Mouse (Mus musculus): ENCODE measurements at regions not wholly inside any gene's neighbourhood (a gene's known extent, or its start where the extent isn't known, plus 50 kb on each side); places are given as distances from the start of the nearest gene placed in this dataset.

GRCm38 (mm10) chr3:120123155-120123554 is 338.9 kb upstream of the Ptbp2 start:
- no peak for DNase-seq (ENCODE audit: low spot score in 2 of 2)

GRCm38 (mm10) chr3:120083171-120083932 is 299.1 kb upstream of the Ptbp2 start:
- no peak for DNase-seq (ENCODE audit: low spot score in 2 of 2)

- no peak for DNase-seq (ENCODE audit: low spot score in 2 of 2)
Measured at GRCm38 (mm10) chr3:120073528-120073927, 289.3 kb upstream of the Ptbp2 start.

GRCm38 (mm10) chr3:120065714-120066113 is 281.4 kb upstream of the Ptbp2 start:
- no peak for DNase-seq (ENCODE audit: low spot score in 2 of 2)

- no peak for DNase-seq (ENCODE audit: low spot score in 2 of 2)
Measured at GRCm38 (mm10) chr3:120064854-120065480, 280.7 kb upstream of the Ptbp2 start.

- DNase-seq (ENCODE audit: low spot score in 2 of 2) = no peak
Measured at GRCm38 (mm10) chr3:120062264-120062663, 278.0 kb upstream of the Ptbp2 start.

GRCm38 (mm10) chr3:120059959-120060358 is 275.7 kb upstream of the Ptbp2 start:
- no peak for DNase-seq (ENCODE audit: low spot score in 2 of 2)

GRCm38 (mm10) chr3:120055216-120056154 is 271.2 kb upstream of the Ptbp2 start:
- no peak for DNase-seq (ENCODE audit: low spot score in 2 of 2)

- no peak for DNase-seq (ENCODE audit: low spot score in 2 of 2)
Measured at GRCm38 (mm10) chr3:120047238-120047637, 263.0 kb upstream of the Ptbp2 start.

- DNase-seq (ENCODE audit: low spot score in 2 of 2) = no peak
Measured at GRCm38 (mm10) chr3:120037526-120037925, 253.3 kb upstream of the Ptbp2 start.

- no peak for DNase-seq (ENCODE audit: low spot score in 2 of 2)
Measured at GRCm38 (mm10) chr3:120019826-120020683, 235.8 kb upstream of the Ptbp2 start.

GRCm38 (mm10) chr3:120015376-120015775 is 231.1 kb upstream of the Ptbp2 start:
- no peak for DNase-seq (ENCODE audit: low spot score in 2 of 2)

GRCm38 (mm10) chr3:120011861-120012260 is 227.6 kb upstream of the Ptbp2 start:
- DNase-seq (ENCODE audit: low spot score in 2 of 2) = no peak

GRCm38 (mm10) chr3:120008110-120008509 is 223.8 kb upstream of the Ptbp2 start:
- no peak for DNase-seq (ENCODE audit: low spot score in 2 of 2)

GRCm38 (mm10) chr3:120004588-120004987 is 220.3 kb upstream of the Ptbp2 start:
- no peak for DNase-seq (ENCODE audit: low spot score in 2 of 2)

- no peak for DNase-seq (ENCODE audit: low spot score in 2 of 2)
Measured at GRCm38 (mm10) chr3:120000281-120000680, 216.0 kb upstream of the Ptbp2 start.

GRCm38 (mm10) chr3:119996258-119996988 is 212.2 kb upstream of the Ptbp2 start:
- no peak for DNase-seq (ENCODE audit: low spot score in 2 of 2)

GRCm38 (mm10) chr3:119995781-119996180 is 211.5 kb upstream of the Ptbp2 start:
- peak; percentile 11 to 39 for DNase-seq (ENCODE audit: low spot score in 2 of 2)

GRCm38 (mm10) chr3:119987245-119987852 is 203.1 kb upstream of the Ptbp2 start:
- no peak for DNase-seq (ENCODE audit: low spot score in 2 of 2)

GRCm38 (mm10) chr3:119977349-119977748 is 193.1 kb upstream of the Ptbp2 start:
- no peak for DNase-seq (ENCODE audit: low spot score in 2 of 2)

Measured in layer of hippocampus, adult 8-10 months (tissue).